Mouse (Mus musculus): ENCODE data around the gene Tnpo1. TPM values are rescaled to one million over a fixed set of nuclear protein-coding genes. Genes with fewer than 3 reads are reported as not detected.

Gene Tnpo1
- polyA plus RNA-seq, 1 experiment from 2014 or later, result 79.7 TPM

- Histone ChIP-seq H3K27me3 (replicated peaks; ENCODE audit: low read depth, poor library complexity, severe bottlenecking) (no peaks in the 10 kb centered on the region), H3K4me3 (no peak overlapping the region), H3K9me3 (no peaks in the 10 kb centered on the region), H3K27ac (replicated peaks) (no peak overlapping the region), H3K4me1 (peaks cover 9% of the 10 kb centered on the region), H3K36me3 (replicated peaks) (peaks cover 79% of the 10 kb centered on the region)
- no peak for DNase-seq (ENCODE audit: low spot score)
- 93% methylated on average over 7 of the region's 7 CpGs for WGBS
Measured at GRCm38 (mm10) chr13:98921276-98921675, 4.9 kb downstream of the Tnpo1 start.

GRCm38 (mm10) chr13:98920300-98920699 is 5.9 kb downstream of the Tnpo1 start:
- H3K4me3 ChIP-seq, result no peak overlapping the region
- H3K27me3 ChIP-seq (replicated peaks; ENCODE audit: low read depth, poor library complexity, severe bottlenecking), result no peaks in the 10 kb centered on the region
- DNase-seq (ENCODE audit: low spot score), result no peak
- H3K9me3 ChIP-seq, result no peaks in the 10 kb centered on the region
- H3K4me1 ChIP-seq, result peaks cover 11% of the 10 kb centered on the region
- 88% methylated on average over 3 of the region's 3 CpGs for WGBS
- no peak overlapping the region for H3K27ac ChIP-seq (replicated peaks)
- peaks cover 89% of the 10 kb centered on the region for H3K36me3 ChIP-seq (replicated peaks)

GRCm38 (mm10) chr13:98919695-98920094 is 6.5 kb downstream of the Tnpo1 start:
- no peak for DNase-seq (ENCODE audit: low spot score)
- H3K9me3 ChIP-seq, result no peaks in the 10 kb centered on the region
- H3K27me3 ChIP-seq (replicated peaks; ENCODE audit: low read depth, poor library complexity, severe bottlenecking), result no peaks in the 10 kb centered on the region
- H3K4me3 ChIP-seq, result no peak overlapping the region
- WGBS, result 94% methylated on average over 8 of the region's 8 CpGs
- H3K27ac ChIP-seq (replicated peaks), result no peak overlapping the region
- peaks cover 95% of the 10 kb centered on the region for H3K36me3 ChIP-seq (replicated peaks)
- peaks cover 14% of the 10 kb centered on the region for H3K4me1 ChIP-seq

GRCm38 (mm10) chr13:98917851-98918250 is 8.3 kb downstream of the Tnpo1 start:
- Histone ChIP-seq H3K4me3 (no peak overlapping the region), H3K9me3 (no peaks in the 10 kb centered on the region), H3K27me3 (replicated peaks; ENCODE audit: low read depth, poor library complexity, severe bottlenecking) (no peaks in the 10 kb centered on the region), H3K36me3 (replicated peaks) (peaks cover 85% of the 10 kb centered on the region), H3K27ac (replicated peaks) (no peak overlapping the region), H3K4me1 (peaks cover 26% of the 10 kb centered on the region)
- no peak for DNase-seq (ENCODE audit: low spot score)
- 93% methylated on average over 2 of the region's 2 CpGs for WGBS

GRCm38 (mm10) chr13:98915591-98915990 is 10.6 kb downstream of the Tnpo1 start:
- DNase-seq (ENCODE audit: low spot score), result no peak
- Histone ChIP-seq H3K4me3 (no peak overlapping the region), H3K36me3 (replicated peaks) (peaks cover 68% of the 10 kb centered on the region), H3K27ac (replicated peaks) (no peak overlapping the region), H3K9me3 (no peaks in the 10 kb centered on the region), H3K27me3 (replicated peaks; ENCODE audit: low read depth, poor library complexity, severe bottlenecking) (no peaks in the 10 kb centered on the region), H3K4me1 (peaks cover 30% of the 10 kb centered on the region)
- 90% methylated on average over 4 of the region's 4 CpGs for WGBS

GRCm38 (mm10) chr13:98914844-98915212 is 11.4 kb downstream of the Tnpo1 start:
- no peak for DNase-seq (ENCODE audit: low spot score)
- Histone ChIP-seq H3K4me1 (peaks cover 30% of the 10 kb centered on the region), H3K27ac (replicated peaks) (no peak overlapping the region), H3K9me3 (no peaks in the 10 kb centered on the region), H3K36me3 (replicated peaks) (peaks cover 60% of the 10 kb centered on the region), H3K27me3 (replicated peaks; ENCODE audit: low read depth, poor library complexity, severe bottlenecking) (no peaks in the 10 kb centered on the region), H3K4me3 (no peak overlapping the region)
- WGBS, result 77% methylated on average over 5 of the region's 5 CpGs

GRCm38 (mm10) chr13:98914010-98914843 is 12.0 kb downstream of the Tnpo1 start:
- Histone ChIP-seq H3K4me3 (no peak overlapping the region), H3K36me3 (replicated peaks) (peaks cover 54% of the 10 kb centered on the region), H3K27ac (replicated peaks) (no peak overlapping the region), H3K27me3 (replicated peaks; ENCODE audit: low read depth, poor library complexity, severe bottlenecking) (no peaks in the 10 kb centered on the region), H3K9me3 (no peaks in the 10 kb centered on the region), H3K4me1 (peaks cover 30% of the 10 kb centered on the region)
- no peak for DNase-seq (ENCODE audit: low spot score)
- 81% methylated on average over 14 of the region's 14 CpGs for WGBS

- no peaks in the 10 kb centered on the region for H3K9me3 ChIP-seq
- peaks cover 30% of the 10 kb centered on the region for H3K4me1 ChIP-seq
- DNase-seq (ENCODE audit: low spot score), result no peak
- no peaks in the 10 kb centered on the region for H3K27me3 ChIP-seq (replicated peaks; ENCODE audit: low read depth, poor library complexity, severe bottlenecking)
- no peak overlapping the region for H3K4me3 ChIP-seq
- 56% methylated on average over 7 of the region's 7 CpGs for WGBS
- no peak overlapping the region for H3K27ac ChIP-seq (replicated peaks)
- H3K36me3 ChIP-seq (replicated peaks), result peaks cover 44% of the 10 kb centered on the region
Measured at GRCm38 (mm10) chr13:98913196-98913595, 13.0 kb downstream of the Tnpo1 start.

- H3K27ac ChIP-seq (replicated peaks), result no peak overlapping the region
Measured at GRCm38 (mm10) chr13:98912602-98913001, 13.6 kb downstream of the Tnpo1 start.

GRCm38 (mm10) chr13:98910801-98911200 is 15.4 kb downstream of the Tnpo1 start:
- DNase-seq (ENCODE audit: low spot score), result no peak
- WGBS, result 79% methylated on average over 3 of the region's 3 CpGs
- H3K36me3 ChIP-seq (replicated peaks), result peaks cover 29% of the 10 kb centered on the region

More at GRCm38 (mm10) chr13:98912602-98913001, 13.6 kb downstream of the Tnpo1 start:
- no peaks in the 10 kb centered on the region for H3K27me3 ChIP-seq (replicated peaks; ENCODE audit: low read depth, poor library complexity, severe bottlenecking)
- no peak for DNase-seq (ENCODE audit: low spot score)
- H3K4me1 ChIP-seq, result peaks cover 30% of the 10 kb centered on the region
- no peak overlapping the region for H3K4me3 ChIP-seq
- peaks cover 38% of the 10 kb centered on the region for H3K36me3 ChIP-seq (replicated peaks)
- H3K9me3 ChIP-seq, result no peaks in the 10 kb centered on the region
- WGBS, result 79% methylated on average over 8 of the region's 8 CpGs

GRCm38 (mm10) chr13:98904608-98905007 is 21.6 kb downstream of the Tnpo1 start:
- Histone ChIP-seq H3K36me3 (replicated peaks) (peaks cover 55% of the 10 kb centered on the region), H3K9me3 (peaks cover 12% of the 10 kb centered on the region), H3K27me3 (replicated peaks; ENCODE audit: low read depth, poor library complexity, severe bottlenecking) (no peaks in the 10 kb centered on the region), H3K4me3 (no peak overlapping the region), H3K27ac (replicated peaks) (no peak overlapping the region), H3K4me1 (no peaks in the 10 kb centered on the region)
- no peak for DNase-seq (ENCODE audit: low spot score)
- 99% methylated on average over 2 of the region's 2 CpGs for WGBS

More at GRCm38 (mm10) chr13:98910801-98911200, 15.4 kb downstream of the Tnpo1 start:
- H3K9me3 ChIP-seq, result no peaks in the 10 kb centered on the region; the same call in 1 of the 2 replicates
- no peaks in the 10 kb centered on the region for H3K27me3 ChIP-seq (replicated peaks; ENCODE audit: low read depth, poor library complexity, severe bottlenecking)
- H3K4me1 ChIP-seq, result peaks cover 30% of the 10 kb centered on the region
- H3K27ac ChIP-seq (replicated peaks), result no peak overlapping the region
- no peak overlapping the region for H3K4me3 ChIP-seq

- Histone ChIP-seq H3K27ac (replicated peaks) (no peak overlapping the region), H3K9me3 (peaks cover 12% of the 10 kb centered on the region), H3K4me3 (no peak overlapping the region), H3K27me3 (replicated peaks; ENCODE audit: low read depth, poor library complexity, severe bottlenecking) (no peaks in the 10 kb centered on the region), H3K4me1 (no peaks in the 10 kb centered on the region), H3K36me3 (replicated peaks) (peaks cover 60% of the 10 kb centered on the region)
- 95% methylated on average over 8 of the region's 8 CpGs for WGBS
- DNase-seq (ENCODE audit: low spot score), result no peak
Measured at GRCm38 (mm10) chr13:98902366-98903025, 23.7 kb downstream of the Tnpo1 start.

GRCm38 (mm10) chr13:98899550-98899949 is 26.6 kb downstream of the Tnpo1 start:
- no peak overlapping the region for H3K27ac ChIP-seq (replicated peaks)
- peaks cover 51% of the 10 kb centered on the region for H3K36me3 ChIP-seq (replicated peaks)
- DNase-seq (ENCODE audit: low spot score), result no peak
- H3K4me3 ChIP-seq, result no peak overlapping the region
- H3K9me3 ChIP-seq, result peaks cover 5% of the 10 kb centered on the region; the same call in 1 of the 2 replicates
- WGBS, result 83% methylated on average over 3 of the region's 3 CpGs
- no peaks in the 10 kb centered on the region for H3K27me3 ChIP-seq (replicated peaks; ENCODE audit: low read depth, poor library complexity, severe bottlenecking)
- no peaks in the 10 kb centered on the region for H3K4me1 ChIP-seq
